Mouse (Mus musculus) T-helper 2 cell (primary cell): ENCODE data around the gene Ccdc17.

ENCODE experiments used
- in situ Hi-C: fragments of 300-600 bp; cut with MboI, MseI; formaldehyde crosslinking; loops from one replicate; pipeline ENCODE4 v1.15.1; 2025; ENCODE audit warnings: high pct_unique_total_duplicates

Ccdc17 gene

DNA sequence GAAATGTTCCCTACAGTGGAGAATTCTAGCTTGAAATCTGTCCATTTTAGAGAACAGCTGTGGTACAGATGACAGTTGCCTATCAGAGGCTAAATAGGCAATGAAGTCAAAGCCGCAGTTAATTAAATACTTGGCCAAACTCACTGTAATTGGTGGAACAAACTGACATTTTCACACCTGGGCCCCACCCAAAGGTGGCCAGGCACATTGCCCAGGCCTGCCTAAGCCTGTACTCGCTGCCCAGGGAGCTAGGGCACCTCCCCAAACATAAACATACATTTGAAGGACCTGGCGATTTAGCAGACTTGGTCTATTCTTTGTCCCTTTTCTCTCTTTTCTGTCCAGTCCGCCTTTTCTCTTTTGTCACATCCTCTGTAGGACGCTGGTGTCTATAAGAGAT, at the start of gene Ccdc17:
Ccdc17 (plus strand) TSS at position 276 of the 400 bp plus-strand sequence.
- in situ Hi-C loops: no loop called here

DNA sequence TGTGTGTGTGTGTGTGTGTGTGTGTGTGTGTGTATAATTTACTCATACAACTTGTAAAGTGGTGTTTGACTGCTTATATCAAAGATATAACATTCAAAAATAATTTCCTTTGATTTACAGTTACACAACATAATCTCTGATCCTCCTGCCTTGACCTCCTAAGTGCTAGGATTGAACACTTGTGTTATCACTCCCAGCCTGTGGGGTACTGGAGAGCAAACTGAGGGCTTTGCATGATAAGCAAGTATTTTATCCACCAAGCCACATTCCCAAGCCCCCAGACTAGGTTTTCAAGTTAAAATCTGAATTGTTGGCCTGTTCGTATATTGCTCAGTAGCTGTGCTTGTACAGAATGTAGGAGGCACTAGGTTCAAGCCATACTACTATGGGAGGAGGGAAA, 46.0 kb upstream of the Ccdc17 start:
- in situ Hi-C loops: loop anchor here (10.0 kb wide), 1 partner anchor 716 kb away; the partner anchor contains the start of gene Mknk1

DNA sequence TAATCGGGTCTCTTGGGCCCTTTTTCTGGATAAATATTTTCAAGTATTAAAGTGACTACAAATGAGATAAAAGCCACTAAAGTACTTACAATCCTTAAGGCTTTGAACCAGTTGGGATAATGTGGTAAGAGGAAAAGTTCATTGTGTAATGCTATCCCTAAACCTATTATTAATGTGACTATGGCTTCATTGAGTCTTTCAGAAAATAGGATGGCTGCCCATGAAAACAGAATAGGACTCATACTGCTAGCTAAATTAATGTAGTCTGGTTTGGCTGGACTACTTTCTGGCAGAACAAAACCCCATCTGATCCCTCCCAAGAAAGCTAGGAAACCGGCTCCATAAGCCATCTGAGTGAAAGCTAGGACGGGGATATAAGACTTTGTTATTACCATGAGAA, 43.4 kb upstream of the Ccdc17 start:
- in situ Hi-C loops: loop anchor here (10.0 kb wide), 1 partner anchor 718 kb away; the partner anchor contains the start of gene Mknk1

DNA sequence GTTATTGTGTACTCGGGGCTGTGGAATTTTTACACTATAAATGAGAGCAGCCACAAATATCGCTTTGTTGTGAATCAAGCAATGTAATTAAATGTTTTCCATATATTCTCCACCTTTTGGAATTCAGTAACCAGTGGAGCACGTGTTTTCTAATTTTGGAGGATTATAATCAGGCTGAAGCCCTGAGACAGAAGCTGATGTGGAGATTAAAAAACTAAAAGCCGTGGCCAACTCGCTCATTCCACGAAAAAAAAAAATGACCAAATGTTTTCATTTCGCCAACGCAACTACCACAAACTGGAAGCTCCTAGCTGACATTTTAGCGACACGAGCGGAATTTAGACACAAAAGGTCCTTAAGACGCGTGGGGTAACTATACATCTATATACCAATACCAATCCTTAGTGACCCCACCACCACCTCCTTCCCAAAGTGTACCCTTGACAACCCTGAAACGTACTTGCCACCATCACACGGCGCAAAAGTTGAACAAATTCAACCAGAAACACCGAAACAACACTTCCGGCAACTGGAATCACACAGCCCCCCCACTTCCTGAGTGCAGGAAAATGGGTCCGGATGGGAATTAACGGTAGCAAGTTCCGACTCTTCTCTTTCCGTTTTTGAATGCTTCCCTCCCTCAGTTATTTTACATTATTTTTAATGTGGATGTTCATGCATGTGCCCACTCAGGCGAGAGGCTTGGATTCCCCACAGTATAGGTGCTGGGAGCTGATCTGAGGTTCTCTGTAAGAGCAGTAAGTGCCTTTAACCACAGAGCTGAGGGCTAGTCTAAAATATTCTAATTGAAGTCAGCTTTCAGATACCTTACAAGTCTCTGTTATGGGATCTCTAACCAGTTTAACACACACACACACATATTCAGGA, 40.8 kb upstream of the Ccdc17 start, which contains the start of gene Tmem69:
Tmem69 (minus strand) TSS at position 524 of the 888 bp plus-strand sequence.
- in situ Hi-C loops: loop anchor here (10.0 kb wide), 1 partner anchor 721 kb away; the partner anchor contains the start of gene Mknk1

DNA sequence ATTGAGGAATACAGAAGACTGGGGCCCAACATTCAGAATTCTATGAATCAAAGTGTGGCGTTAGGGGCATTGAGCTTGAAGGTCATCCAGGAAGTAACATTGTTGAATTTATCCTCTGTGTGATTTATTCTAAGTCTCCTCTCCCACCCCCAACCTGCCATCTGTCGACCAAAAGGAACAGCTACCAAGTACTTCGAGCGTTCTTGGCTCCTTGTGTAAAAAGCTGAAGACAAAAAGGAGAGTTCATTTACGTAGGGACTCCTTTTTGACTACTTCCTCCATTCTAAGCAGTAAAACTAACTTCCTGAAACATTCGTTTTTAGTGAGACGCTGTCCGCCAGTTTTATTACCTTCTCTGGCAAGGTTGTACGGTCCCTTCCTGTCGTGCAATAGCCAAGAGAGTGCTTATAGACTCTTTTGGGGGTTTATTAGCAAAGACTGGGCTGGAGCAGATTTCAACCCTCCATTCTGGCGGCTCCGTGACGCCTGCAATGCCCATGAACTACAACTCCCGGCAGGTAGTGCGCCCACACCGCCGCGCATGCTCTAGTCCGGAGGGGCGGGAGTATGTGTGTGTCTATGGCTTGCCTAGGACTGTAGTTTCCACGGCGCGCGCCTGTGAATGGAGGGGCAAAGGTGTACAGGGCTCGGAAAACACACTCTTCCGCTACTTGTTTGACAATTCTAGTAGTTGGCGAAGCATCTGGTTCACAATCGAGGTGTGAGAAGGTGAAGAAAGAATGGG, 39.7 kb upstream of the Ccdc17 start:
- in situ Hi-C loops: loop anchor here (10.0 kb wide), 1 partner anchor 722 kb away; the partner anchor contains the start of gene Mknk1

DNA sequence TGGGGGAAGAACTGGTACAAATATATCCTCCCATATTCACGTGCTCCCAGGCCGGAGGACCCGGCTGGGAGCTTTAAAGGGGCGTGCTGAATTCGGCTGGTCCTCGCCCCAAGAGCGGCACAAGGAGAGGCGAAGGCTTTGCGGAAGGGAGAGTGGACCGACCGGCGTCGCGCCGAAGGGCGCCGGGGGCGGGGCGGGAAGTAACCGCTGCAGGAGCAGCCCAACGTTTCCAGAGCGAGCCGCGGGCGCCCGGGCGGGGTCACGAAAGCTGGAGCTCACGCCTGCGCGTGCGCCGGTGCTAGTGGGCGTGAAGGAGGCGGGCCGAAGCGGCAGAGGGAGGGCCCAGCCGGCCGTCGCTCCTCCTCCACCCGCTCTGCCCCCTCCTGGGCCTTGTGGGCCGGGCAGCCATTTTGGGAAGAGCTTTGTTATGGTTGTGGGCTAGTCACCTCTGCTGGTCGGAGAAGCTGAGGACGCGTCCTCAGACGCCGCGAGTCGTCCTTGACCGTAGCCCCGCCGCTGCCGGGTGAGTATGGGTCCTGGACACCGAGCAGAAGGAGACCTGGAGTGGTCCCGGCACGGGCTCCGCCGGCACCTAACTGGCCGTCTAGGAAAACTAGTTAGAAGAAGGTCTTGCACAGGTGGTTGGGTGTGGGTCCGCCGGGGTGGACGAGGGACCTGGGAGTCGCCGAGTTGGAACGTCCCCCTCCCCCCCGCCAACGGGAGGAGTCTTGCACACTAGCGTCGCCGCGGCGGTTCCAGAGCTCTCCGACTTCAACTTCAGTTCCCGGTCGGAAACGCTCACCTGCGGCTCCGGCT, 38.9 kb upstream of the Ccdc17 start, which contains the start of gene Gpbp1l1:
Gpbp1l1 (plus strand) TSS at position 353 of the 816 bp plus-strand sequence.
- in situ Hi-C loops: loop anchor here (10.0 kb wide), 1 partner anchor 723 kb away; the partner anchor contains the start of gene Mknk1

DNA sequence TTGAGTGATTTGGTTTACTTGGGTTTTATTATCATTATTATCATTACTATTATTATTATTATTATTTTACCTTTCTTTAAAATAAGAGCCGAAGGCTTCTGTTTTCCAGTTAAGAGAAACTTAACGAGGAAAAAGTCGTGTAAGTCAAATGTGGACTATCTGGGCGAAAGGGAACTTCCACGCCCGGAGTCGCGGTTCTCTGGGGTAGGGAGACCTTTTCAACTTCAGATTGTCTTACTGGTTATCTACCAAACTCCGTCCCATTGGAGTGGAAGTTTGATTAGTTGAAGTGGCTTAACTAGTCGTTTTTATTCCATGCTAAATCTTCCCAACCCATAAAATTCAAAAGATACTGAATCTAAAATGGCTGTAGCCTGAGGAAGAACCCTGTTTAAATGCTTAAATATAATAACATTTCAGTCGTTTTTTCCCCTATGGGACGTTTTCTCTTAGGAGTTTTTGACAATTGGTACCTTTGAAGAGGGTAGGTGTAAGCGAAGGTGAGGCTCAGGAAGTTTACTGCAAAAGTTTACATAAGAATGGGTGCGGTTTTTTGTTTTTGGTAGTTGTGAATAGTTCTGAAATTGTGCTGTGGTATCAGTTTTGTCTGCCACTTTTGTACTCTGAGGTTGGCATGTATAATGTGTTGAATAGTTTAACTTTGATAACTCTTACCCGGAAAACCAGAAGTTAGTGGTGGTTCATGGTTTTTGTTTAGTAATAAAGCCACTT, 38.1 kb upstream of the Ccdc17 start:
- in situ Hi-C loops: loop anchor here (10.0 kb wide), 1 partner anchor 724 kb away; the partner anchor contains the start of gene Mknk1

DNA sequence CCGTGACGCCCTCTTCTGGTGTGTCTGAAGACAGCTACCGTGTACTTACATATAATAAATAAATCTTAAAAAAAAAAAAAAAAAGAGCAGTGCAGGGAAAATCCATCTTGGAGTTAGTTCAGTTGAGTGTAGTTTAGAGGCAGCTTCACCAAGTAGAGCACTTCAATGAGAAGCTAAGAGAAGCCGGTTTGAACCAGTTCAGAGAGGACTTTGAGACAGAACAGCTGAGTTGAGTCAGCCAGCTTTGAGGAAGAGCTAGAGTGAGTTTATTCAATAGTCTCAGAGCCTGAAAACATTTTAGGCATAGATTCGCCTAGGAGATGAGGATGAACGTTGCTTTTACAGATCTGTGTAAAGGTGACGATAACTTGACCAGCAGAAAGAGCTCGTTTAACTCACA, 661 bp upstream of the Ccdc17 start:
- in situ Hi-C loops: no loop called here

DNA sequence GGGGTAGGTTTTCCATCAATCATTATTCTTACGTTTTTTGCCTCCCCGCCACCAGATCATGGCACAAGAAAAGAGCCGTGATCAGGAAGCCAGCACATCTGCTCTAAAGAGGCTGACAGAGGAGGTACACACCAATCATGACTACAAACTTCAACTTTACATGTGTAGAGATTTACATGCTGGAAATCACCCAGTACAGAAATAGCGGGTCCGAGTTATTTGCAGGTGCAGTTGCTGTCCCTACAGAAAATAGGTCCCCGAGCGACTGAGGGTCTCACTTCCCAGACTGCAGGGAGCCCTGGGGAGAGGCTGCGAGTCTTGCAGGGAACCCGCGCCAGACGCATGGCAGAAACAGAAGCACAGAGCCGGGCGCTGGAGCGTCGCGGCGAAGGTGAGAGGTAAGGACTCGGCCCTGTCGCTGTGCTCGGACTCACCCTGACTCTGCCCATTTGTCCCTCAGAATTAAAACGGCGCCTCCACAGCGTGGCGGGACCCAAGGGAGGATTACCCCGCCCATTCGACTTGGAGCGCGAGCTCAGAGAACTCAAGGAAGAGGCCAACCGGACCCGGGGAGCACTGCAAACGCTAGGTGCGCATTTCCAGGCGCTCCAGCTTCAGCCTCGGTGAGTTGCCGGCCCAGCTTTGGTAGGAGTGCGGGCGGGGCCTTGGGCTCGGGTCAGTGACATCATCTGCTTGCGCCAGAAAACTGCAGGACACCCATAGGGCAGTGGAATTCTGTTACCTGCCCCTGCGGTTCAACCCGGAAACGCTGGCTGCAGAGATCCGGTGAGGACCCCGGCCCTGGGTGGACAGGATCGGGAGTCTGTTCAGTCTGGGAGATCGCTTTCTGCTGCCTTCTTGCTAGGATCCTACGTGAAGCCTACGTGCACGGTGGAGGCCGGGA, 776 bp downstream of the Ccdc17 start:
- in situ Hi-C loops: no loop called here

DNA sequence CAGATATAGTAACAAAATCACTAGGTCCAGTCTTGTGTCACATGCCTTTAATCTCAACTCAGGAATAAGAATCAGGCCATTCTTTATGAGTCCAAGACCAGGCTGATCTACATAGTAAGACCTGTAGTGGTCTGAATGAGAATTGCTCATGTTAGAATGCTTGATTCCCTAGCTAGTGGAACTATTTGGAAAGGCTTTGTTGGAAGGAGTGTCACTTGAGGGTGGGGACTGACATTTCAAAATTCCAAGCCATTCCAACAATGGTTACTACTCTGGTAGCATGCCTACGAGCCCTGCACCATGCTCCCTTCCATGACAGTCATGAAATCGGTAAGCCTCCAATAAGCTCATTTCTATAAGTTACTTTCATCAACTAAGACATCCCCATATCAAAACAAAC, 16.2 kb downstream of the Ccdc17 start:
- in situ Hi-C loops: no loop called here

DNA sequence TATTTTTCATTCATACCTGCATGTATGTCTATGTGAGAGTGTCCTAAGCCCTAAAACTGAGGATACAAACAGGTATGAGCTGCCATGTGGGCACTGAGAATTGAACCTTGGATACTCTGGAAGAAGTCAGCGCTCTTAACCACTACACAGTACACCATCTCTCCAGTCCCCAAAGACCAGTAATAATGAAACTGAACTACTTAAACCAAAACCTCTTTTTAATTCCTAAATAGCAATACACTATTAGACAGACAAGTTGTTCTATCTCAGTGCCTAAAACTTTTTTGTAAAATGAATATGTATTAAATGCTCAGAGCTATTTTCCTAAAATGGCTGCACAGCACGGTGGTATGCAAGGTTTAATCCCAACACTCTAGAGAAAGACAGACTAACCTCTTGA, 18.8 kb downstream of the Ccdc17 start:
- in situ Hi-C loops: no loop called here

DNA sequence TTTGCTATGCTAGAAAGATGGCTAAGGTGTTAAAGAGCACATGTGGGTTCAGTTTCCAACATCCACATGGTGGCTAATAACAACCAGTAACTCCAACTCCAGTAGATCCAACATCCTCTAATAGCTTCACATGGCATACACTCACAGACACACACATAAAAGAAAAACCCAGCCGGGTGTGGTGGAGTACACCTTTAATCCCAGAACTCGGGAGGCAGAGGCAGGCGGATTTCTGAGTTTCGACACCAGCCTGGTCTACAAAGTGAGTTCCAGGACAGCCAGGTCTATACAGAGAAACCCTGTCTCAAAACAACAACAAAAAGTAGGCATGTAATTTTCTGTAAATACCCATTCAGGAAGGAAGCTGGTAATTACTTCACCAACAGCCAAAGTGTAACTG, 28.4 kb downstream of the Ccdc17 start:
- in situ Hi-C loops: no loop called here

DNA sequence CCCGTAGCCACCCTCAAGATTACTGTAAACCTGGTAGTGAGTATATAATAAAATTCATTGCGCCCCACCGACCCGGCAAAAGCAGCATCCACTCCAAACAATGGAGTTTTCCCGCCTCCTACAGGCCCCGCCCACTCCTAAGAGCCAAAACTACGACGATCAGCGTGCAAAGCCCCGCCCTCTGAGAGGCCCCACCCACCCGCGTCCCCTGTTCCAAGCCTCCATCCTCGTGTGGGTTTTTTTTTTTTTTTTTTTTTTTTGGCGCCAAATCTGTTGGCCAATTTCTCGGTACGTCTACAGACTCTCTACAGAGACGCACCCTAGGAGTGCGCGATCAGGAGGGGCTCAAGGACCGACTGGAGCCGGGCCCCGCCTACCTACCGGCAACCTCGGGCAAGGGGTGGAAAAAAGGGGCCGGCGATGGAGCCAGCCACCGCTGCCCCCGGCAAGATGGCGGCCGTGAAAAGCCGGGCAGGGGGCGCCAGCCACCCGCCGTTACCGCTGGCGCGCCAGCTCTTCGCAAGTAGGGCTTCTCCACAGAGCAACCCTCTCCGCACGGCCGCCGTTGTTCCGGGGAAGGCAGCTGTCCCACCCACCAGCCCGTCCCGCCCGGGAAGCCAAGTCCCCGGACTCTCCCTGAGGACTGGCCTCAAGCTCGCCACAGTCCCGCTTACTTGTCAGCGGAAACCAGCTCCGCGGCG, 30.4 kb downstream of the Ccdc17 start:
- in situ Hi-C loops: no loop called here

DNA sequence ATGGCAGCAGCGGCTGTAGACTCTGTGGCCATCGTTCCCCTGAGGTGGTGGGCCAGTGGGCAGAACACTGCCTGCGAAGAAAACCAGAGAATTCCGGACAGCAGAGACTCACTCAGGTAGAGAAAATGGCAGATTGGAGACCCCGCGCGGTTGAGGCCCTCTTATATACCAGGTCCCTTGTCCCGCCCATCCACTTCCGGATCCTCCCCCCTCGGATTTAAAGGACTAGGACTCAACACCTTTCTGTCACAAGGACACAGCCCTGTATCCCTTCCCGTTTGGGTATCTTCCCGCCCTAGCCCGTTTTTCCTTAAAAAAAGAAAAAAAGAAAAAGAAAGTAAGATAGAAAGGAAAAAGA, 30.9 kb downstream of the Ccdc17 start:
- in situ Hi-C loops: no loop called here

DNA sequence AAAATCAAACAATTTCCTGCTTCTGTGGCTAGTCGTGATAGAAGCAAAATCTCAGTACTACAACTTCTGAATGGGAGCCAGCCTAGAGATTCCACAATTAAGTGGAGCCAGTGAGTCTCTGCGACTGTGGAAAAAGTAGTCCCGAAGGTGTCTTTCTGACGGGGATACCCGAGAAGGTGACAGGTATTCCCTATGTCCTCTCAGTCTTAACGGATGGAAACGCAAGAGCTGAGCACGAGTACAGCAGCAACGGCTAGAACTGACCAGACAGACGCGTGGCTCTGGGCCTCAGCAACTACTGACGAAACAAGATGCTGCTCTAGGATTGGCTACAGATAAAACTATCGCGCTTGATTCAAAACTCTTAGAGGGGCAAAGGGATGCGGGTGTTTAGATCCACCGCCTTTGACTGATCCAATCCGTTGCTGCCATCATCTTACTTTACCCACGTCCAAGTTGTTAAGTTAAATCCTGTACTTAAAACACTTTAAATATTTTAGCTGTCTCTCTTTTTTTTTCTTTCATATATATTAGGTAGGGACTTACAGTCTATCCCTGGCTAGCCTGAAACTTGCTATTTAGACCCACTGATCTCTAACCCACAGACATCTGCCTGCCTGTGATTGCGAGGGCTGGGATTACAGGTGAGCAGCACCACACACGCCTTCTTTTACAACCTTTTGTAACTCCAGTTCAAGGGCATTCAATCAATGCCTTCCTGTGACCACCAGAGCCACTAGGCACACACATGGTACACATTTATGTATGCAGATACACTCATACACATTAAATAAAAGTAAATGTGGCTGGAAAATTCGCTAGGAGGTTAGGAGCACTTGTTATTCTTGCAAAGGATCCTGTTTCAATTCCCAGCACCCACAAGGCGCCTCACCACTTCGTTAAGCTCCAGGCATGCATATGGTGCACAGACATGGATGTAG, 31.5 kb downstream of the Ccdc17 start, which contains the start of gene Nasp:
Nasp (minus strand) TSS at position 220 of the 941 bp plus-strand sequence.
- in situ Hi-C loops: no loop called here

DNA sequence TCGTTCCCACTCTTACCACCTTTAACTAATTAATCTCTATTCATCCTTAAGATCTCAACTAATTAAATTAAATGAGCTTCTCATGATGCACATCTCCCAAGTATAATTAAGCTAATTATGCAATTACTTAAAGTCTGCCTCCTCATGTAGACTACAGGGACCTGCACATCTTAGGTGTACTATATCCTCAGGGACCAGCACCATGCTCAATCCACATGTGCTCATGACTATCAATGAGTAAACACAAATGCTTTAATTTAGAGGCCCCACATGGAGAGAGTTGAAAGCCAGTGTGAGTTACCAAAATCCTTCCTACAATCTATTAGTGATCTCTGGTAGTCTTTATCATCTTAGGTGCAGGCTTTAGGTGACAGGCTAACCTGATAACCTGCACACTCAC, 38.7 kb downstream of the Ccdc17 start:
- in situ Hi-C loops: no loop called here

DNA sequence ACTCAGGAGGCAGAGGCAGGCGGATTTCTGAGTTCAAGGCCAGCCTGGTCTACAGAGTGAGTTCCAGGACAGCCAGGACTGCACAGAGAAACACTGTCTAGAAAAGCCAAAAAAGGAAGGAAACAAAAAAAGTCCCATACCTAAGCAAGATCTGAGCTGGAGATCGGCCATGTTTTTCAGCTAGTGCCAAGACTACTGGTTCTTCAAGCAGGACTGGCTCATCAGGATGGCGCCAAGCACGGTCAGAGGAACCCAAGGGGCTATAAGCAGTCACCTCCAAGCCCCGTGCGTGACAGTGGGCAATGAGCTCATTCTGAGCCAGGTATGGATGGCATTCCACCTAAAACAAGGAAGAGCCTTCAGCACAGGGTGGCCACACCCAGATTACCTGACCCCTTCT, 42.4 kb downstream of the Ccdc17 start:
- in situ Hi-C loops: no loop called here

DNA sequence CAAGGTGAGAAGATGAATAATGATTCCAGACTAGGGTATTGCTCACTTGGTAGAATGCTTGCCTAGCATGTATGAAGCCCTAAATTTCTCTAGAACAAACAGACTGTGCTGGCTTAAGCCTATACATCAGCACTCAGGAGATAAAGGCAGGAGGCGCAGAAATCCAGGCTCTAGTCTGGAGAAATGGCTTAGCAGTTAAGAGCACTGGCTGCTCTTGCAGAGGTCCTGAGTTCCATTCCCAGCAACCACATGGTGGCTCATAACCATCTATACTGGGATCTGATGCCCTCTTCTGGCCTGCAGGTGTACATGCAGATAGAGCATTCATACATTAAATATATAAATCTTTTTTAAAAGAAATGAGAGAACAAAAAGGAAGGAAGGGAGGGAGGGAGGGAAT, 45.6 kb downstream of the Ccdc17 start:
- in situ Hi-C loops: no loop called here
